Mouse (Mus musculus) liver, embryonic 16.5 days (tissue): ENCODE measurements at regions not wholly inside any gene's neighbourhood (a gene's known extent, or its start where the extent isn't known, plus 50 kb on each side); places are given as distances from the start of the nearest gene placed in this dataset.
A peak's percentile ranks its signal among the peaks of the same experiment; 100 is the strongest.

ENCODE experiments used
- ATAC-seq: fragments of 200-750 bp; cut with Nextera tagmentation; 2 replicates; pipeline ENCODE4 v1.8.0; 2017; ENCODE audit warnings: low read depth, mild to moderate bottlenecking, moderate number of reproducible peaks, moderate library complexity
- H3K27ac ChIP-seq: fragments of 300-500 bp; sonication (generic); 2 replicates; pipeline ENCODE4 v1.5.1; 2014; ENCODE audit warnings: mild to moderate bottlenecking, low read length
- H3K27me3 ChIP-seq: fragments of 300-500 bp; sonication (generic); 2 replicates; pipeline ENCODE4 v1.6.1; 2014; ENCODE audit warnings: low read depth, low read length, mixed read lengths; ENCODE audit not compliant: control insufficient read depth, insufficient read depth
- H3K36me3 ChIP-seq: fragments of 300-500 bp; sonication (generic); 2 replicates; pipeline ENCODE4 v1.6.1; 2014; ENCODE audit warnings: mild to moderate bottlenecking; ENCODE audit not compliant: control insufficient read depth, insufficient read depth
- H3K4me1 ChIP-seq: fragments of 300-500 bp; sonication (generic); 2 replicates; pipeline ENCODE4 v1.6.1; 2014; ENCODE audit warnings: low read depth, low read length, mixed read lengths; ENCODE audit not compliant: control insufficient read depth
- H3K4me2 ChIP-seq: fragments of 300-500 bp; sonication (generic); 2 replicates; pipeline ENCODE4 v1.6.1; 2014; ENCODE audit warnings: low read depth, low read length, mixed read lengths
- H3K4me3 ChIP-seq: fragments of 300-500 bp; sonication (generic); 2 replicates; pipeline ENCODE4 v1.5.1; 2014; ENCODE audit warnings: low read depth, mild to moderate bottlenecking, low read length
- H3K9ac ChIP-seq: fragments of 300-500 bp; sonication (generic); 2 replicates; pipeline ENCODE4 v1.6.1; 2014; ENCODE audit warnings: low read depth, low read length
- H3K9me3 ChIP-seq: fragments of 300-500 bp; sonication (generic); replicated peaks from 2 replicates; pipeline ENCODE4 v1.6.1; 2016; ENCODE audit warnings: low read length; ENCODE audit not compliant: control insufficient read depth
- WGBS: fragments of 180-500 bp; shearing (Covaris S2); extraction: QIAGEN DNeasy Blood & Tissue Kit; methylation state at CpG from one replicate; pipeline ENCODE4 v1.1.7; 2014; ENCODE audit not compliant: insufficient replicate concordance; 5-methylcytosine and 5-hydroxymethylcytosine counted together

- no peak overlapping the region for H3K27ac ChIP-seq
- ATAC-seq: no peak
- no peak overlapping the region for H3K4me2 ChIP-seq
- H3K36me3 ChIP-seq: no peaks in the 10 kb centered on the region
- H3K9me3 ChIP-seq: no peaks in the 10 kb centered on the region
- no peak overlapping the region for H3K4me3 ChIP-seq
- H3K9ac ChIP-seq: no peak overlapping the region
- H3K27me3 ChIP-seq: no peaks in the 10 kb centered on the region
- no peaks in the 10 kb centered on the region for H3K4me1 ChIP-seq
- 30% methylated on average over 5 of the region's 5 CpGs for WGBS
Observed at GRCm38 (mm10) chr13:107692123-107692830, 352.0 kb upstream of the Smim15 start.

GRCm38 (mm10) chr13:107688972-107689371 is 355.3 kb upstream of the Smim15 start:
- Histone ChIP-seq H3K9me3 (no peaks in the 10 kb centered on the region), H3K27me3 (no peaks in the 10 kb centered on the region), H3K27ac (no peak overlapping the region), H3K9ac (no peak overlapping the region), H3K4me3 (no peak overlapping the region), H3K36me3 (no peaks in the 10 kb centered on the region), H3K4me1 (no peaks in the 10 kb centered on the region), H3K4me2 (no peak overlapping the region)
- 41% methylated on average over 6 of the region's 6 CpGs for WGBS
- no peak for ATAC-seq

- H3K36me3 ChIP-seq: no peaks in the 10 kb centered on the region
Observed at GRCm38 (mm10) chr13:107685231-107685630, 359.0 kb upstream of the Smim15 start.

GRCm38 (mm10) chr13:107683909-107684308 is 360.3 kb upstream of the Smim15 start:
- no peak overlapping the region for H3K9ac ChIP-seq
- 77% methylated on average over 3 of the region's 3 CpGs for whole genome bisulfite sequencing
- H3K27ac ChIP-seq: no peak overlapping the region
- no peaks in the 10 kb centered on the region for H3K9me3 ChIP-seq
- H3K4me1 ChIP-seq: no peaks in the 10 kb centered on the region
- H3K27me3 ChIP-seq: no peaks in the 10 kb centered on the region
- H3K4me3 ChIP-seq: no peak overlapping the region
- ATAC-seq: no peak
- H3K36me3 ChIP-seq: no peaks in the 10 kb centered on the region
- no peak overlapping the region for H3K4me2 ChIP-seq

More at GRCm38 (mm10) chr13:107685231-107685630, 359.0 kb upstream of the Smim15 start:
- Histone ChIP-seq H3K4me2 (no peak overlapping the region), H3K9ac (no peak overlapping the region), H3K9me3 (no peaks in the 10 kb centered on the region), H3K4me1 (no peaks in the 10 kb centered on the region), H3K27ac (no peak overlapping the region), H3K4me3 (no peak overlapping the region), H3K27me3 (no peaks in the 10 kb centered on the region)
- ATAC-seq: no peak
- WGBS: 53% methylated on average over 3 of the region's 3 CpGs

GRCm38 (mm10) chr13:107681719-107682118 is 362.5 kb upstream of the Smim15 start:
- Histone ChIP-seq H3K9me3 (no peaks in the 10 kb centered on the region), H3K4me1 (no peaks in the 10 kb centered on the region), H3K4me2 (no peak overlapping the region), H3K9ac (no peak overlapping the region), H3K36me3 (no peaks in the 10 kb centered on the region), H3K4me3 (no peak overlapping the region), H3K27me3 (no peaks in the 10 kb centered on the region), H3K27ac (no peak overlapping the region)
- no peak for ATAC-seq
- 48% methylated on average over 5 of the region's 5 CpGs for WGBS

GRCm38 (mm10) chr13:107678860-107679259 is 365.4 kb upstream of the Smim15 start:
- Histone ChIP-seq H3K9me3 (no peaks in the 10 kb centered on the region), H3K4me3 (no peak overlapping the region), H3K27ac (no peak overlapping the region), H3K4me1 (no peaks in the 10 kb centered on the region; the same call in 1 of the 2 replicates), H3K36me3 (no peaks in the 10 kb centered on the region), H3K9ac (no peak overlapping the region), H3K4me2 (no peak overlapping the region), H3K27me3 (no peaks in the 10 kb centered on the region)
- ATAC-seq: no peak

GRCm38 (mm10) chr13:107677091-107677470 is 367.2 kb upstream of the Smim15 start:
- no peaks in the 10 kb centered on the region; the same call in 1 of the 2 replicates for H3K4me1 ChIP-seq
- no peak overlapping the region for H3K9ac ChIP-seq
- H3K36me3 ChIP-seq: no peaks in the 10 kb centered on the region
- no peak overlapping the region for H3K4me2 ChIP-seq
- no peaks in the 10 kb centered on the region for H3K27me3 ChIP-seq
- no peaks in the 10 kb centered on the region for H3K9me3 ChIP-seq
- H3K4me3 ChIP-seq: no peak overlapping the region
- no peak overlapping the region for H3K27ac ChIP-seq
- 46% methylated on average over 8 of the region's 8 CpGs for WGBS
- ATAC-seq: no peak

- no peaks in the 10 kb centered on the region; the same call in 1 of the 2 replicates for H3K4me1 ChIP-seq
- no peaks in the 10 kb centered on the region for H3K36me3 ChIP-seq
- H3K27me3 ChIP-seq: no peaks in the 10 kb centered on the region
- H3K4me3 ChIP-seq: no peak overlapping the region
- 26% methylated on average over 9 of the region's 9 CpGs for WGBS
- ATAC-seq: peak; percentile 84
- H3K4me2 ChIP-seq: no peak overlapping the region
- no peaks in the 10 kb centered on the region for H3K9me3 ChIP-seq
- H3K27ac ChIP-seq: peak overlapping the region; percentile 37; the same call in 1 of the 2 replicates
- no peak overlapping the region for H3K9ac ChIP-seq
Observed at GRCm38 (mm10) chr13:107676310-107677090, 367.7 kb upstream of the Smim15 start.

- H3K9ac ChIP-seq: no peak overlapping the region
- H3K4me1 ChIP-seq: no peaks in the 10 kb centered on the region; the same call in 1 of the 2 replicates
- ATAC-seq: no peak
- H3K9me3 ChIP-seq: no peaks in the 10 kb centered on the region
- H3K4me3 ChIP-seq: no peak overlapping the region
- 63% methylated on average over 5 of the region's 5 CpGs for WGBS
- no peak overlapping the region for H3K4me2 ChIP-seq
- no peaks in the 10 kb centered on the region for H3K36me3 ChIP-seq
- no peak overlapping the region for H3K27ac ChIP-seq
- no peaks in the 10 kb centered on the region for H3K27me3 ChIP-seq
Observed at GRCm38 (mm10) chr13:107672166-107672565, 372.1 kb upstream of the Smim15 start.
